Mouse (Mus musculus) heart, embryonic 14.5 days (tissue): Measurements from ENCODE around the gene BC017158. TPM values are rescaled to one million over a fixed set of nuclear protein-coding genes. Genes with fewer than 3 reads are reported as not detected.

ENCODE experiments used
- ATAC-seq: fragments of 200-750 bp; cut with Nextera tagmentation; 2 replicates; pipeline ENCODE4 v1.8.0; 2017; ENCODE audit warnings: low read depth, moderate TSS enrichment; ENCODE audit not compliant: insufficient number of reproducible peaks, insufficient read depth, low FRiP score
- H3K27ac ChIP-seq, 2 experiments: fragments of 200-500 bp in 1 of 2; fragments of 300-500 bp in 1 of 2; sonication (generic) in 1 of 2; replicated peaks in 1 of 2; 2 replicates each; pipeline ENCODE4 v1.5.1; 2012 to 2014; ENCODE audit warnings: low read depth in 2 of 2, low read length in 2 of 2, control low read depth in 1 of 2, mild to moderate bottlenecking in 1 of 2, mixed read lengths in 1 of 2; ENCODE audit not compliant: control insufficient read depth in 1 of 2, insufficient read depth in 1 of 2
- H3K27me3 ChIP-seq: fragments of 300-500 bp; sonication (generic); 2 replicates; pipeline ENCODE4 v1.6.1; 2014; ENCODE audit warnings: mild to moderate bottlenecking, low read length, control low read depth; ENCODE audit not compliant: control insufficient read depth, insufficient read depth
- H3K36me3 ChIP-seq: fragments of 300-500 bp; sonication (generic); 2 replicates; pipeline ENCODE4 v1.6.1; 2014; ENCODE audit warnings: mild to moderate bottlenecking, control low read depth, low read length, mixed read lengths; ENCODE audit not compliant: control insufficient read depth, insufficient read depth
- H3K4me1 ChIP-seq, 2 experiments: fragments of 200-500 bp in 1 of 2; fragments of 300-500 bp in 1 of 2; sonication (generic) in 1 of 2; 2 replicates each; pipeline ENCODE4 v1.6.1; 2012 to 2014; ENCODE audit warnings: low read length in 2 of 2, control low read depth in 1 of 2, mixed read lengths in 1 of 2; ENCODE audit not compliant: control insufficient read depth in 2 of 2, insufficient read depth in 2 of 2
- H3K4me2 ChIP-seq: fragments of 300-500 bp; sonication (generic); 2 replicates; pipeline ENCODE4 v1.6.1; 2014; ENCODE audit warnings: mild to moderate bottlenecking, low read length
- H3K4me3 ChIP-seq, 2 experiments: fragments of 200-500 bp in 1 of 2; fragments of 300-500 bp in 1 of 2; sonication (generic) in 1 of 2; 2 replicates each; pipeline ENCODE4 v1.5.1; 2012 to 2014; ENCODE audit warnings: low read length in 2 of 2, mild to moderate bottlenecking in 2 of 2, control low read depth in 1 of 2, low read depth in 1 of 2, moderate library complexity in 1 of 2; ENCODE audit not compliant: control insufficient read depth in 1 of 2, insufficient read depth in 1 of 2
- H3K9ac ChIP-seq: fragments of 300-500 bp; sonication (generic); 2 replicates; pipeline ENCODE4 v1.6.1; 2014; ENCODE audit warnings: mild to moderate bottlenecking, low read length
- H3K9me3 ChIP-seq: fragments of 300-500 bp; sonication (generic); 2 replicates; pipeline ENCODE4 v1.6.1; 2016; ENCODE audit warnings: low read length, control low read depth; ENCODE audit not compliant: control insufficient read depth
- whole genome bisulfite sequencing: fragments of 180-500 bp; shearing (Covaris S2); extraction: QIAGEN DNeasy Blood & Tissue Kit; methylation state at CpG from one replicate; pipeline ENCODE4 v1.1.7; 2014; 5-methylcytosine and 5-hydroxymethylcytosine counted together
- polyA plus RNA-seq: library from polyadenylated mRNA; unstranded; fragments of >200 nt; fragmentation: Nextera tagmentation; extraction: Ambion mirVana; gene quantifications from 2 replicates; pipeline ENCODE4 v1.2.1, GENCODE M21; 2014

The BC017158 gene
- polyA plus RNA-seq, 1 experiment from 2014 or later = 16.3 TPM

GRCm38 (mm10) chr7:128238991-128239390, 59.0 kb downstream of the BC017158 start:
- Histone ChIP-seq H3K9me3 (no peaks in the 10 kb centered on the region), H3K4me2 (peak overlapping the region; percentile 75), H3K4me3 (peak overlapping the region; percentile 52 to 76; a peak in 3 of 4 replicates), H3K27ac (peak overlapping the region; percentile 85 to 97), H3K9ac (peak overlapping the region; percentile 68), H3K27me3 (no peaks in the 10 kb centered on the region), H3K36me3 (peaks cover 55% of the 10 kb centered on the region), H3K4me1 (peaks cover 6 to 14% of the 10 kb centered on the region in 2 experiments)
- WGBS = 20% methylated on average over 4 of the region's 4 CpGs
- no peak for ATAC-seq

GRCm38 (mm10) chr7:128237927-128238778, 59.8 kb downstream of the BC017158 start, which contains the start of gene 9130023H24Rik:
9130023H24Rik (minus strand) TSS chr7:128238031.
- H3K9ac ChIP-seq = peak within 1 kb of the TSS; percentile 87
- no peaks in the 10 kb centered on the region for H3K27me3 ChIP-seq
- H3K9me3 ChIP-seq = no peaks in the 10 kb centered on the region
- H3K36me3 ChIP-seq = peaks cover 51% of the 10 kb centered on the region
- H3K4me3 ChIP-seq = peak within 1 kb of the TSS; percentile 76 to 79
- H3K27ac ChIP-seq = peak within 1 kb of the TSS; percentile 97
- WGBS = under 1% methylated on average over 69 of the region's 72 CpGs
- H3K4me1 ChIP-seq = peaks cover 6 to 14% of the 10 kb centered on the region in 2 experiments
- H3K4me2 ChIP-seq = peak within 1 kb of the TSS; percentile 84
- peak; percentile 88 for ATAC-seq

GRCm38 (mm10) chr7:128237593-128237926, 60.4 kb downstream of the BC017158 start:
- no peaks in the 10 kb centered on the region for H3K9me3 ChIP-seq
- peak overlapping the region; percentile 84 for H3K4me2 ChIP-seq
- peaks cover 6 to 14% of the 10 kb centered on the region in 2 experiments for H3K4me1 ChIP-seq
- peak overlapping the region; percentile 87 for H3K9ac ChIP-seq
- no peak for ATAC-seq
- peak overlapping the region; percentile 76 to 79 for H3K4me3 ChIP-seq
- no peaks in the 10 kb centered on the region for H3K27me3 ChIP-seq
- peak overlapping the region; percentile 97 for H3K27ac ChIP-seq
- WGBS = under 1% methylated on average over 25 of the region's 25 CpGs
- peaks cover 45% of the 10 kb centered on the region for H3K36me3 ChIP-seq

GRCm38 (mm10) chr7:128236856-128237592, 60.9 kb downstream of the BC017158 start, which contains the start of gene Armc5:
Armc5 (plus strand) TSS chr7:128237342.
- ATAC-seq = peak; percentile 23; the same call in 1 of the 2 replicates
- no peaks in the 10 kb centered on the region for H3K9me3 ChIP-seq
- H3K4me3 ChIP-seq = peak within 1 kb of the TSS; percentile 76 to 79
- H3K27ac ChIP-seq = peak within 1 kb of the TSS; percentile 97
- peak within 1 kb of the TSS; percentile 84 for H3K4me2 ChIP-seq
- peak within 1 kb of the TSS; percentile 87 for H3K9ac ChIP-seq
- WGBS = 25% methylated on average over 37 of the region's 37 CpGs
- no peaks in the 10 kb centered on the region for H3K27me3 ChIP-seq
- H3K4me1 ChIP-seq = peaks cover 6 to 14% of the 10 kb centered on the region in 2 experiments
- peaks cover 39% of the 10 kb centered on the region for H3K36me3 ChIP-seq

GRCm38 (mm10) chr7:128236426-128236825, 61.5 kb downstream of the BC017158 start:
- H3K27me3 ChIP-seq = no peaks in the 10 kb centered on the region
- H3K4me1 ChIP-seq = peaks cover 6 to 14% of the 10 kb centered on the region in 2 experiments
- 89% methylated on average over 13 of the region's 13 CpGs for WGBS
- no peak for ATAC-seq
- H3K36me3 ChIP-seq = peaks cover 33% of the 10 kb centered on the region
- H3K9ac ChIP-seq = peak overlapping the region; percentile 87; the same call in 1 of the 2 replicates
- no peaks in the 10 kb centered on the region for H3K9me3 ChIP-seq
- no peak overlapping the region for H3K4me2 ChIP-seq
- no peak overlapping the region for H3K27ac ChIP-seq
- no peak overlapping the region for H3K4me3 ChIP-seq

- Histone ChIP-seq H3K27ac (no peak overlapping the region), H3K4me1 (peaks cover 6 to 14% of the 10 kb centered on the region in 2 experiments), H3K9ac (no peak overlapping the region), H3K36me3 (peaks cover 24% of the 10 kb centered on the region), H3K9me3 (no peaks in the 10 kb centered on the region), H3K27me3 (no peaks in the 10 kb centered on the region), H3K4me2 (no peak overlapping the region), H3K4me3 (no peak overlapping the region)
- 64% methylated on average over 1 of the region's 1 CpGs for WGBS
- no peak for ATAC-seq
Measured at GRCm38 (mm10) chr7:128235481-128235880, 62.5 kb downstream of the BC017158 start.

- H3K9me3 ChIP-seq = no peaks in the 10 kb centered on the region
- no peak overlapping the region for H3K4me2 ChIP-seq
- H3K9ac ChIP-seq = no peak overlapping the region
- peaks cover 6 to 14% of the 10 kb centered on the region in 2 experiments for H3K4me1 ChIP-seq
- 74% methylated on average over 2 of the region's 2 CpGs for WGBS
- H3K4me3 ChIP-seq = no peak overlapping the region
- no peaks in the 10 kb centered on the region for H3K27me3 ChIP-seq
- no peak for ATAC-seq
- H3K27ac ChIP-seq = no peak overlapping the region
- peaks cover 17% of the 10 kb centered on the region for H3K36me3 ChIP-seq
Measured at GRCm38 (mm10) chr7:128234796-128235195, 63.2 kb downstream of the BC017158 start.
